Mouse (Mus musculus) small intestine, adult 10 weeks (tissue): ENCODE measurements around the gene Psmc4. TPM values are rescaled to one million over a fixed set of nuclear protein-coding genes. Genes with fewer than 3 reads are reported as not detected.

Experiments
- polyA plus RNA-seq: library from polyadenylated mRNA; stranded (reverse); fragments of 350-450 nt; fragmentation: Illumina TruSeq; extraction: RNeasy Lipid Tissue Mini Kit (QIAGEN cat#74804); gene quantifications from one replicate; pipeline ENCODE4 v1.2.3, GENCODE M21; 2014; ENCODE audit warnings: low replicate concordance

Psmc4 gene
- polyA plus RNA-seq = 15.1 TPM

GRCm38 (mm10) chr7:28049476-28050409 is at the start of gene Psmc4:
TSS of gene Psmc4 (minus strand) at chr7:28050101.

GRCm38 (mm10) chr7:28070531-28071298 is 20.8 kb upstream of the Psmc4 start, which contains the start of gene Fcgbp:
TSS of gene Fcgbp (plus strand) at chr7:28071236.

GRCm38 (mm10) chr7:28013549-28014444 is 36.1 kb downstream of the Psmc4 start, which contains the start of gene Zfp850:
TSS of gene Zfp850 (minus strand) at chr7:28014115.

Other genes starting within 250 kb of the Psmc4 start
- 15.1 TPM for gene Zfp626, start 242.9 kb downstream of the Psmc4 start, polyA plus RNA-seq
- gene Zfp59, start 211.5 kb downstream of the Psmc4 start, polyA plus RNA-seq = 10.1 TPM
- gene Zfp607a, start 192.6 kb downstream of the Psmc4 start, polyA plus RNA-seq = 5.0 TPM
- gene Zfp974, start 120.6 kb downstream of the Psmc4 start, polyA plus RNA-seq = 12.4 TPM
- 16.6 TPM for gene Zfp780b, start 70.9 kb downstream of the Psmc4 start, polyA plus RNA-seq
- 4.5 TPM for gene Zfp850, start 36.0 kb downstream of the Psmc4 start, polyA plus RNA-seq
- gene Fcgbp, start 21.1 kb upstream of the Psmc4 start, polyA plus RNA-seq = 12.5 TPM
- gene 9530053A07Rik, start 79.4 kb upstream of the Psmc4 start, polyA plus RNA-seq = not detected
- gene Fbl, start 119.6 kb upstream of the Psmc4 start, polyA plus RNA-seq = 9.7 TPM
- 0.19 TPM for gene Dyrk1b, start 129.4 kb upstream of the Psmc4 start, polyA plus RNA-seq
- 1.9 TPM for gene Eid2, start 217.8 kb upstream of the Psmc4 start, polyA plus RNA-seq
- 5.1 TPM for gene Eid2b, start 227.6 kb upstream of the Psmc4 start, polyA plus RNA-seq
- not detected for gene Selenov, start 241.1 kb upstream of the Psmc4 start, polyA plus RNA-seq